Mouse (Mus musculus) lung, postnatal 0 days (tissue): Measurements from ENCODE around the gene Tmprss5.

Source experiments
- CTCF ChIP-seq: IDR thresholded peaks from 2 replicates; pipeline ENCODE4 v1.5.1; 2016; ENCODE audit warnings: antibody characterized with exemption, mild to moderate bottlenecking
- EP300 ChIP-seq: IDR thresholded peaks from 2 replicates; pipeline ENCODE4 v1.6.1; 2016; ENCODE audit warnings: antibody characterized with exemption, mild to moderate bottlenecking, control low read depth

DNA sequence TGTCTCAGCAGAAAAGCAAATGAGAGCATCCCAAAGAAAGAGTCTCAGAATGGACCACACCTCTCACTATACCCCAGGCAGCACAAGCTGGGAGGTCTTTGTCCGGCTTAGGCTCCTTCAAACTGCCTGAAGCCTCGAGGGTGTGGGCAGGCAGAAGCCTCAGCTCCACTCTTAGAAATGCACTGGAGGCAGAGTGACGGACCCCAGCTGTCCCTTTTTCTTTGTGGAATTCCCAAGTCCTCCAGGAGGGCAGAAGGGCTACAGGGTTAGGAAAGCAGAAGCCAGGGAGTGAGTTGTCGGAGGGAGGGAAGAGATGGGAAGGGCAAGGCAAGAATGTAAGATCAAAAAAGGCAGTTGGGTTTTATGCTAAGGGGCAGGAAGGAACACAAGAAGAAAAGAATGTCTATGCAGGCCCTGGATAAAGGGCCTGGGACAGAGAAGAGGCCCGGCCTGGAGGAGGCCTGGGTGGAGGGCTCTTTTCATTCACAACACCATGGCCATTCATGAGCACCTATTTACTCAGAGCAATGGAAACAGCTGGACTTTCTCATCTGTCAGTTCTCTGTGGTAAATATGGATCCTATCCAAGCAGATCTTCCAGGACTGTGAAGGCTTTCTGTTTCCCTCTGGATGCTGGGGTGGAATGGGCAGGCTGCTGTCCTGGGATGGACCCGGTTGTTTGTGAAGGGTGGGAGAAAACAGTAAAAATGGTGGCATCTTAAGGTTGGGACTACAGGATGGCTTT lies 29.6 kb downstream of the Tmprss5 start:
- TF ChIP-seq CTCF (no peak), EP300 (no peak)
